Mouse (Mus musculus) adrenal gland, postnatal 4 days (tissue): ENCODE data around the gene Mgat5b. TPM values are rescaled to one million over a fixed set of nuclear protein-coding genes. Genes with fewer than 3 reads are reported as not detected.

Experiments used
- DNase-seq, 2 experiments: peaks; one replicate each; pipeline ENCODE4 v3.0.0; 2021 to 2022; ENCODE audit warnings: low spot score in 2 of 2, mixed read lengths in 2 of 2
- total RNA-seq, 2 experiments: library from RNA; stranded (reverse); gene quantifications; 2 replicates each; pipeline ENCODE4 v1.2.3; 2021

Mgat5b gene
- total RNA-seq, 2 experiments from 2014 or later = 4.1 to 4.5 TPM

GRCm38 (mm10) chr11:116917361-116917760, 1.3 kb upstream of the Mgat5b start:
- no peak for DNase-seq

- no peak for DNase-seq
These were observed 740 bp downstream of the Mgat5b start for GRCm38 (mm10) chr11:116919186-116920020.

GRCm38 (mm10) chr11:116920746-116921145, 2.1 kb downstream of the Mgat5b start:
- DNase-seq = no peak

- DNase-seq = no peak
These were observed 3.4 kb downstream of the Mgat5b start for GRCm38 (mm10) chr11:116922058-116922457.

GRCm38 (mm10) chr11:116928031-116928430, 9.4 kb downstream of the Mgat5b start:
- DNase-seq = no peak

- no peak for DNase-seq
These were observed 16.2 kb downstream of the Mgat5b start for GRCm38 (mm10) chr11:116934862-116935261.

GRCm38 (mm10) chr11:116935354-116935753, 16.7 kb downstream of the Mgat5b start:
- no peak for DNase-seq

GRCm38 (mm10) chr11:116935917-116936316, 17.3 kb downstream of the Mgat5b start:
- no peak for DNase-seq

- no peak for DNase-seq
These were observed 18.5 kb downstream of the Mgat5b start for GRCm38 (mm10) chr11:116937141-116937540.

GRCm38 (mm10) chr11:116940088-116940855, 21.6 kb downstream of the Mgat5b start:
- DNase-seq = no peak

- DNase-seq = no peak
These were observed 25.7 kb downstream of the Mgat5b start for GRCm38 (mm10) chr11:116944346-116944745.

GRCm38 (mm10) chr11:116949832-116950231, 31.2 kb downstream of the Mgat5b start:
- no peak for DNase-seq

- no peak for DNase-seq
These were observed 32.8 kb downstream of the Mgat5b start for GRCm38 (mm10) chr11:116951429-116951828.

GRCm38 (mm10) chr11:116954231-116955118, 35.8 kb downstream of the Mgat5b start:
- no peak for DNase-seq

- no peak for DNase-seq
These were observed 39.9 kb downstream of the Mgat5b start for GRCm38 (mm10) chr11:116958601-116959000.

- DNase-seq = no peak
These were observed 46.4 kb downstream of the Mgat5b start for GRCm38 (mm10) chr11:116965061-116965460.

GRCm38 (mm10) chr11:116965961-116966360, 47.3 kb downstream of the Mgat5b start:
- DNase-seq = no peak

GRCm38 (mm10) chr11:116968586-116968985, 49.9 kb downstream of the Mgat5b start:
- DNase-seq = no peak

GRCm38 (mm10) chr11:116969498-116969897, 50.8 kb downstream of the Mgat5b start:
- DNase-seq = no peak

- no peak for DNase-seq
These were observed 52.2 kb downstream of the Mgat5b start for GRCm38 (mm10) chr11:116970847-116971246.

- DNase-seq = no peak
These were observed 54.2 kb downstream of the Mgat5b start for GRCm38 (mm10) chr11:116972828-116973227.
